Mouse (Mus musculus): ENCODE measurements around the gene Olfr692. TPM values are rescaled to one million over a fixed set of nuclear protein-coding genes. Genes with fewer than 3 reads are reported as not detected.

The Olfr692 gene
- total RNA-seq (2023), result not detected

DNA sequence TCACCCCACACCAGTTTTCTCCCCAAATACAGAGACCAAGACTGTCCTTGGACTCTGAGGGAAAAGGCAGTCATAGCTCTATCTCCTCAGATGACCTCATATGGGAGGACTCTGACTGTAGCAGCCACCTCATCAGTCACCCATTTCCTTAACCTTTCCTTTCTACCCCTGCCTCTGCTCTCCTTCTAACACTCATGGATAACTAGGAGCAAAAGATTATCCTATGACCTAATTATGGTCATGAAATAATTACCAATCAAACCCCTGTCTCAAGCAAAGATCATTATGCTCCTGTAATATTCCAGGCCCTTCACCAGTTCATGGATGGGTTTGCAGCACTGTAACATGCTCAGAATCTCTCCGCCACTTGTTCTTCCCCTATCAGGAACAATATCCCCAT lies at the start of gene Olfr692:
Olfr692 (plus strand) TSS at position 301 of the 400 bp plus-strand sequence.

DNA sequence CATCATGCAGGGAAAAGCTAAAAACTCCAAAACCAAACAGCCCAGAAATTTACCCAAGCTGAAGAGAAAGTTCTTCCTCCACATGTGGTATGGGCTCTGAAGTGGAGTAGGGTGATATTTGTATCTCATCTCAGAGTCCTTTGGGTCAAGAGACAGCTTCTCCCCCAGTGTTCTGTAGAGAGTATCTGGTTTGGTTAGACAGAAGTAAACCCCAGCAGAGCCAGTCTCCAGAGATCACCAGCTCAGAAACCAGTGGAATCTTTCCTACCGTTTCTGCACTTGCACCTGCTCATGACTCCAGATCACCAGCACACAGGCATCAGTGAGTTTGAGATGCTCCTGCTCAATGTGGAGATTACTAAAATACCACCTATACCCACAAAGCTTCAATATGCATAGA lies 34.0 kb upstream of the Olfr692 start, which contains the start of gene Olfr690:
Olfr690 (minus strand) TSS at position 101 of the 400 bp plus-strand sequence.

DNA sequence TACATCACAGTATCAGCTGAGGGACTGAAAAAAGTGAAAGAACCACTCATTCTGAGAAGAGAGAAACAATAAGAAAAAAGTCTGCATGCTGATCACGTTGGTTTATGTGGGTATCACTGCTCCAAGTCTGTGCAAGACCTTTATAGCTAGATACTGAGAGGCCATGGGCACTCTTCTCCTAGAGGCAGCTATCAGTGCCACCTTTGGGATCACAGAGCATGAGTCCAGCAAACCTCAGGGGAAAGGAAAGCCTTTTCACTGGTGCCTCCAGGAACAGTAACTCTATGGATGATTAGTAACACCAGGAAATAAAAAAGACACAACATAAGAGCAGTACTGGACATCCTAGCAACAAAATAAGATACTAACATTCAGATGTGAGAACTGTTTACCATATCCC lies 25.9 kb upstream of the Olfr692 start, which contains the start of gene Olfr691:
Olfr691 (minus strand) TSS at position 101 of the 400 bp plus-strand sequence.

DNA sequence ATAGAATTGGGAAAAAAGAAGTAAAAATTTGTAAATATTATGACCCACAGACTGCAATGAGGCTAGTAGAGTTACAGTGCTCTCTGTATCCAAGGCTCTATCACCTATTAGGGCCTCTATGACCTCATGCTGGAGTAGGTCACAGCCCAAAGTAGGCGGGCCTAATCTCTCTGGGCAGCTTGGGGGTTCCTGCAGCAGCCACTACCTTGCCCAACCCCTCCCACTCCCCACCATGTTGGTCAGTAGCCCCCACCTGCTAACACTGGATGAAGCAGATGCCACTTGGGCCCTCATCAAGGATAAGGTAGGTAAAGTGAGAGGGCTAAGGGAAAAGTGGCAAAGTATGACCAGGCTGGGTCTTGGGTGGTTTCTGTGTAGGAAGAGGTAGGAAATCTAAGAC lies 6.8 kb downstream of the Olfr692 start, which contains the start of gene Gm5901:
Gm5901 (plus strand) TSS at position 173 of the 400 bp plus-strand sequence.

DNA sequence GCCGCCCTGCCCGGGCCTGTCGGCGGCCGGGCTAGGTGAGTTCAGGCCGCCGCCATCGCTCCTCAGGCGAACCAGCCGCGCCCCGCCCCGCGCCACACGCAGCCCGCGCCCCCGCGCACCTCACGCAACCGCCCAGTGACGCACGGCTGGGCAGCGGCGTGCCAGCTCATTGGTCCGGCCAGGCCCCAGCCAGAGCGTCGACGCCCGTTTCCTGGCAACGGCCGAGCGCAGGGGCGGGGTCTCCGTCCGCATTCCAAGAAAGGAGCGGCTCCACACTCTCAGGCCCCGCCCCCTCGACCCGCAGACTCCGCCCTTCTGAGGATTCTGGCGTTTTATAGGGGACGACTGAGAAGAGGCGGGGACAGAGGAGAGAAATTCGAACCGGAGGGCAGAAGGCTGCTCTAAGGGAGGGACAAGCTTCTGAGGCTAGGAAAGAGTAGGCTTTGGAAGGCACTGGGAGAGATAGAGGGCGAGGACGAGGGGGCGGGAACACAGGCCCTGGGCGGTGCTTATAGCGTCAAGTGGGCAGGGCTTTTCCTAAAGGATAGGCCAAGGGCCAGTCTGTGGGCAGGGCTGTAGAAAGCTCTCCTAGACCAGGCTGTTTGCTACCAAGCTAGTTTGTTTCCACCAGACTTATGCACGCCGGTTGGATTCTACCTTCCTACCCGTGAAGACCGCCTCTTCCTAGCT lies 32.0 kb downstream of the Olfr692 start, which contains the start of gene Fam160a2:
Fam160a2 (minus strand) TSS at position 120 of the 690 bp plus-strand sequence.

DNA sequence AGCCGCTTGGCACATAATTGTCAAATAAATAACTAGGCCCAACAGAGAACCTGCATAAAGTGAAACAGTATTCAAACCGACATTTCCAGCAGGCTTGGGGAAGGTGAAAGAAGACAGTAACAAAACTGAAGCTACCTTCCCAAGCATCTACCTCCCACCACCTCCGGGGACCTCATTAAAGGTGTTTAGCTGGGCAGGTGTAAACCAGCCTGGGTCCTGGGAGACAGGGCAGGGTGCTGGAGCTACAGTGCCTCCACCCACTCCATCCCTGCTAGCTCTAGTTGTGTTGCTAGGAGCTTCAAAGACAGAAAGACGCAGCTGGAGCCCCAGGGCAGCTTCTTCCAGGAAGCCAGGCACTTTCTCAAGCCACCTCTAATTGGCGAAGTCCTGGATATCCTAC lies 36.2 kb downstream of the Olfr692 start, which contains the start of gene Cnga4:
Cnga4 (plus strand) TSS at position 301 of the 400 bp plus-strand sequence.

Other genes with a start within 250 kb of the Olfr692 start
- not detected for gene Olfr683, start 221.2 kb upstream of the Olfr692 start, total RNA-seq (2023)
- gene Olfr684, start 204.6 kb upstream of the Olfr692 start, total RNA-seq (2023), result not detected
- gene Olfr685, start 182.2 kb upstream of the Olfr692 start, total RNA-seq (2023), result not detected
- gene Olfr686, start 160.7 kb upstream of the Olfr692 start, total RNA-seq (2023), result not detected
- not detected for gene Olfr688, start 80.1 kb upstream of the Olfr692 start, total RNA-seq (2023)
- gene Olfr689, start 57.1 kb upstream of the Olfr692 start, total RNA-seq (2023), result not detected
- under 1 TPM in 1 of 2 experiments, not detected in 1; 0.15 TPM for gene Olfr690, start 34.1 kb upstream of the Olfr692 start, total RNA-seq (2023)
- under 1 TPM; 0.61 to 0.71 TPM for gene Olfr691, start 26.0 kb upstream of the Olfr692 start, total RNA-seq (2023)
- gene Gm5901, start 6.8 kb downstream of the Olfr692 start, total RNA-seq (2023), result not detected
- gene Fam160a2, start 31.8 kb downstream of the Olfr692 start, total RNA-seq (2023), result 100 to 1,000 TPM; 170 to 172 TPM
- gene Cnga4, start 36.3 kb downstream of the Olfr692 start, total RNA-seq (2023), result under 1 TPM; 0.31 to 0.64 TPM
- gene Cckbr, start 57.5 kb downstream of the Olfr692 start, total RNA-seq (2023), result not detected
- not detected for gene Cavin3, start 114.1 kb downstream of the Olfr692 start, total RNA-seq (2023)
- 10 to 100 TPM; 18.9 to 23.0 TPM for gene Smpd1, start 186.1 kb downstream of the Olfr692 start, total RNA-seq (2023)
- 1 to 10 TPM; 1.0 to 1.4 TPM for gene Apbb1, start 213.4 kb downstream of the Olfr692 start, total RNA-seq (2023)
- not detected for gene Hpx, start 231.9 kb downstream of the Olfr692 start, total RNA-seq (2023)